Mouse (Mus musculus) adrenal gland, postnatal 36 days (tissue): ENCODE measurements at regions not wholly inside any gene's neighbourhood (a gene's known extent, or its start where the extent isn't known, plus 50 kb on each side); places are given as distances from the start of the nearest gene placed in this dataset.
A peak's percentile ranks its signal among the peaks of the same experiment; 100 is the strongest.
"Not testable (repeated sequence)": the region's sequence is repeated elsewhere in the genome, so short reads cannot be mapped to it uniquely, and the experiment has no call there.

ENCODE experiments used
- DNase-seq, 2 experiments: peaks; one replicate each; pipeline ENCODE4 v3.0.0; 2021; ENCODE audit warnings: mixed read lengths in 1 of 2

DNA sequence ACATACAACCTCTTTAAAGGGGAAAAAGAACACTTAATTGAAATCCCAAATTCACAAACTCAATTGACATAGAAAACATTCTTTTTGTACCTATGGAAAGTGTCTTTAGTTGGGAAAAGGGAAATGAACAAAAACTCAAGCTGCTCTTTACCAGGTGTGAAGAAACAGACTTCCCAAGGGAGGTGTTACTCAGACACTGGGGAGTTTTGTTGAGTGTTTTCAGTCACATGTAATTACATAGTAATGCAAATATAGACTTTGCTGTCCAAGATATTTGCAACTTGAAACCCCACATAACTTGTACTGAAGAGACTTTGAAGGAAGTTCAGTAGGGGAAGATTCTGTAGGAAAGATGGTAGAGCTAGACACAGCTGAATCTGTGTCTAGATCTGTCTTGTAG, 547.7 kb upstream of the Zfp960 start:
- no peak for DNase-seq

DNA sequence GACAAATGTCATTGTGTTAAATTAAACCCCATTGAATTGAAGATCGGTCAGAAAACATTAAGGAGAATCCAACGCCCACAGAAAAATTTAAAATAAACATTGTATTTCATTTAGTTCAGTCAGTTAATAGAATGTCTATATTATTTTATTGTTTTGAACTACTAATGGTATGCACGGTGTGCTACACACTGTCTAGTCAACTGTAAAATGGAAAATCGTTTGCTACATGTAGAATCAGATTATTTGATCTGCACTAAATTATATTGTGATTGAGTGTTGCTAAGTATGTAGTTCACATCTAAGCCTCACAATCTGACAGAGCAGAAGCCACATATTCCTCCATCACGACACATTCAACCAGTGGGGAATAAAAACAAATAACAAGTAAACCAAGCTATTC, 570.0 kb upstream of the Zfp960 start:
- DNase-seq: no peak

DNA sequence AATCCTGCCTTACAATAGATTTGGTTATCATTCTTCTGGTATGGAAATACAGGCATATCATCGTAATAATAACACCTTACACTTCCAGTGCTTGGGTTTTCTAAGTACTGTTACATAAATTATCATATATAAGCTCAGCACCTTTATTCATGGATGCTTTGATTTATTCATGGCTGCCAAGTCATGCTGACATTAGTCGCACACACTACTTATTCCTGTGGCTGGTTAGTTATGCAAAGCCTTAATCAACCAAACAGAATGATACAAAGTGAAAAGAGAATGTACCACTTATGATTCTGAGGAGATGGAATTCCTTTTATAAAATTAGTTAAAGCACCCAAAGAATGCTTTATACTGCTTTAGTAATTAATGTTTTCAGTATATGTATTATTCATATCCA, 570.4 kb upstream of the Zfp960 start:
- DNase-seq: no peak

DNA sequence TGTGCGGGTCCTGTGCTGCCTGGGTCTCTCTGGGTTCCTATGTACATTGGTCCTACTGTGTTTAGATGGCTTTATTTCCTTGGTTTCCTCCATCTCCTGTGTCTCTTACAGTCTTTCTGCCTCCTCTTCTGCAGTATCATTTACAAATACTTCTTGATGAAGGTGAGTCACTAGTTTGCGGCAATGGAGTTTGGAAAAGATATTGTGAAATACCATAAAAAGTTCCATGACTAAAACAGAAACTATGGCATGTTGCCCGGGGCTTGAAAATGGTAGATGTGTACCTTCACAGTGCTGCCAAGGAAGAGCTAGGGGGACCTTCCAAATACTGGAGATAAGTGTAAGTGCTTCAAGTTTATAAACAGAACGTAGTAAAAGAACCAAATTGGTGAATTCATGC, 571.4 kb upstream of the Zfp960 start:
- DNase-seq: peak; percentile 20 to 24

DNA sequence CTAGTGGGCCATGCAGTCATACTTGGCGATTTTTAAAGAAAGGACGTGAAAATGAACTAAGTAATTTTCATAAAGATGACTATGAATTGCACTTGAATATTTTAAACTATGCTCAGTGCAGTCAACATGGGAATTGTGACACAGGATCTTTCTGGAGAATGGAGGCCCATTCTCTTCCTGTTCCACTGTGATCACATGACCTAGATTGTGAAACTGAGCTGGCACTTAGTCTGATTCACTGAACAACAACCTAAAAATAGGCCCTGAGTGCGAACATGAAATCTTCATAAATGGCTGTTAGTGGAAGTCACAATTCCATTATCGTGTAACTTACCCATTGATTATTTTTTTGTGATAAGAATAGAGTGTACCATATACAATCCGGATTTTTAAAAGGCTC, 577.6 kb upstream of the Zfp960 start:
- DNase-seq: peak in 1 of 2 experiments; percentile 4

DNA sequence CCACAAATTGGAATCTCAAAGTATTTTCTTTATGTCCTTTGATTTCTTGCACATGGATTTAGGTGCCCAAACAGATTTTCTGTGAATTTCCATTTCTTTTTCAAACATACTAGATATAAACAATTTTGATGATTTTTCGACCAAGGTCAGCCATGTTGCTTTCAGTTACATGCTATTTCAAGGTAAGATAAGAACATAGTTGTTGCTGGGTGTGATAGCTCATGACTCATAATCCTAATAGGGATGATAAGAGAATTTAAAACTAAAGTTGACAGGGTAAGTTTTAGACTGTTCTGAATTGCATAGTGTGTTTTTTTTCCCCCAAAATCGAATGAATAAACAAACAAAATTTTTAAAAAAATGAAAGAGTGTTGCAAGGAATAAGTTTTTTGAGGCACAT, 579.9 kb upstream of the Zfp960 start:
- DNase-seq: no peak

DNA sequence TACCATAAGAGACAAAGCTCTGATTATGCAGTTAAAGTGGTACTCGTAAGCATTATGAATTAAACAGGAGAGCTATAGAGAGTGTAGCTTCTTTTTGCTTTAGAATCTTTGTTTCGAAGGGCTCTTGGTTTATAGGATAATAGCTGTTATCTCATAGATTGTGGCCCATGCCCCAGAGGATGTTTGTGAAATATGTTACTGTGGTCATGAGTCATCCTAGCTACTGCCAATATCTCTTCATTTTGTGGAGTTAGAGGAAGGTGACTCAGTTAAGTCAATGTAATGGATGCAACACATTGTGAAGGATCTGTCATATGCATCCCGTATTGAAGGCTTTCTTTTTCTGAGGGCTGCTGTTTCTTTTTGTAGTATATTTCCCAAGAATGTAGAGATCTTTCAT, 582.2 kb upstream of the Zfp960 start:
- no peak for DNase-seq

DNA sequence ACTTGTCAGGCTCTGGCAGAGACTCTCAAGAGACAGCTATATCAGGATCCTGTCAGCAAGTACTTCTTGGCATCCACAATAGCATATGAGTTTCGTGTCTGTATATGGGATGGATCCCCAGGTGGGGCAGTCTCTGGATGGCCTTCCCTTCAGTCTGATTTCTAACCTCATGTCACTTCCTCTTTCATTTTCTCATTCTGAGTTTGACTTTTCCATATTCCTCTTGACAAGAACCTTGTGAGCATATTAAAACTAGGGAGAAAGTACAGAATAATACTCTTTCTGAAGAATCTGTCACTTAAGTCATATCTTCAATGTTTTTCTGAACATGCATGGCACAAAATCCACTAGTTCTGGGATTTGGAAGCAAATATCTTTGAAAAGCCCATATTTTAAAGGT, 583.3 kb upstream of the Zfp960 start:
- no peak for DNase-seq

DNA sequence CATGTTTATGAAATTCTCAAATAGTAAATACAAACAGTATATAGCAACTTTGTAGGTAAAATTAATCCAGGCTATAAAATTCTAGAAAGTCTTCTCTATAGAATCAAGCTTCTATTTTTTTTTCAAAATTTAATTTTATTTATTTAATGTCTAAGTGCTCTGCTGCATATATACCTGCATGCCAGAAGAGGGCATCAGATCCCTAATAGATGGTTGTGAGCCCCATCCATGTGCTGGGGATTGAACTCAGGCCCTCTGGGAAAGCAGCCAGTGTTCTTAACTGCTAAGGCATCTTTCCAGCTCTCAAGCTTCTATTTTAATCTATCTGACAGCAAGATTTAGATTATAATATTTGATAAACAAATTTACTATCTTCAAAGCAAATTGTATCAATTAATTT, 602.7 kb upstream of the Zfp960 start:
- no peak for DNase-seq

DNA sequence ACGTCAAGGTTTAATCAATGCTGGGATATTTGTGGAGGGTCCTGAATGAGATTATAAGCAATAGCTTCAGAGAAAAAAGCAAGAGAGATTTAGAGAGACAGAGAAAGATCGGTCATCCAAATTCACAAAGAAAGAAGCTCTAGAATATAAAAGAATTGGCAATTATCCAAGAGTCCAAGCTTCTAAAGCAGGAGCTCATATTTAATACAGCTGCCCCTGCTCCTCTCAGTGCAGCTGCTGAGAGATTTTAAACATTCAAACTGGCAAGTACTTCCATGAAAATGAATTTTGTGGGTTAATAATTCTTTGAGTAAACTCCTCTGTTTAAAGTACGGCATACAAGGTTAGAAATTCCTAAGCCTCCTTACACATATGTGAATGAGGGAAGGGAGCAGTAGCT, 610.8 kb upstream of the Zfp960 start:
- no peak for DNase-seq

DNA sequence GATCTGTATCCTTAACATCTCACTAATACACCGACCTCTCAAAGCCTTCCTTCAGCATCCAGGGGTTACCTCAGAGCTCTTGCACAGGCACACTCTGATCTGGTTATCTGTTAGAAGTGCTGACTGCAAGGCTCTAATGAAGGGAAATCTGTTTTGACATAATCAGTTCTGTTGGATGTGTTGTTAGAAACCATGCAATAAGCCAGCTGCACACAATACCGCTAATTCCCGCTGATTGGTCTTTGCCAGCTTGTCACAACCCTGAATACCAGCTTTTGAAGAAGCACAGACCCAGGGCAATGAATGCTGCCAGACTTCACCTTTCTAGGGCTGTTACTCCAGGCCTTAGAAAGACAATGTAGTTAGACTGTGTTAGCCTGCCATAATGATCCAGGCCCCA, 613.7 kb upstream of the Rgmb start:
- DNase-seq: peak in 1 of 2 experiments; percentile 2

DNA sequence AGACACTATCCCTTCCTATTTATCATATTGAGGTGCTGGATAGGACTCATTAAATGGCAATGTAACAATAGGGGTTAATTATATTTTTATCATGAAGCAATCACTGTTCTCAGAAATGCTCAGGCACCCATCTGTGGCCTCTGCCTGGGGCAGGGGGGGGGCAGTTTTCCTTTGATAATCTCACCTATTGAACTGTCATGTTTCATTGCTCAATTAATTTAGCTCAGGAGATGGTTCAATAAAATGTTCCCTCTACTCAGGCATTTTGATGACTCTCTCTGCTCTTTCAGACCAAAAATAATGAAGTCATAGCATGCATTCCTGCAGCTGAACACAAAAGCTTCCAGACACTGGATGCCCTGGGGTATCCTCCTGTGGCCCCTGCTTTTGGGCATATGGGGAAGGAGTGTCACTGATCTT, 564.4 kb upstream of the Rgmb start:
- no peak for DNase-seq

DNA sequence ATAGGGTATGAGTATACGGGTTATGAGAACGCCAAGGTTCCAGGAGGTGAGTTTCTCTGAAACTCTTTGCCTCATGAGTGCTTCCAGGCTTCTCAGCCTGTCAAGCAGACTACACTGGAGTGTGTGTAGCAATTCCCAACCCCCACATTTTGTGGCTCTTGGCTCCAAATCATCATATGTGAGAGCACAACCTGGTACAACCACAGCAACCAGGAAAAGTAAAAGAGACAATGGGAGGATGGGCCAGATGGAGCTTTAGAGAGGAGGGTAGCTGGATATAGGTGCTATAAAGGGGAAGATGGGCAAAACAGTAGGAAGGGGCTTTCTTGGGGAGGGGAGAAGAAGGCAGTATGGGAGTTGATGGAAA, 544.0 kb upstream of the Rgmb start:
- DNase-seq: not testable (repeated sequence)

DNA sequence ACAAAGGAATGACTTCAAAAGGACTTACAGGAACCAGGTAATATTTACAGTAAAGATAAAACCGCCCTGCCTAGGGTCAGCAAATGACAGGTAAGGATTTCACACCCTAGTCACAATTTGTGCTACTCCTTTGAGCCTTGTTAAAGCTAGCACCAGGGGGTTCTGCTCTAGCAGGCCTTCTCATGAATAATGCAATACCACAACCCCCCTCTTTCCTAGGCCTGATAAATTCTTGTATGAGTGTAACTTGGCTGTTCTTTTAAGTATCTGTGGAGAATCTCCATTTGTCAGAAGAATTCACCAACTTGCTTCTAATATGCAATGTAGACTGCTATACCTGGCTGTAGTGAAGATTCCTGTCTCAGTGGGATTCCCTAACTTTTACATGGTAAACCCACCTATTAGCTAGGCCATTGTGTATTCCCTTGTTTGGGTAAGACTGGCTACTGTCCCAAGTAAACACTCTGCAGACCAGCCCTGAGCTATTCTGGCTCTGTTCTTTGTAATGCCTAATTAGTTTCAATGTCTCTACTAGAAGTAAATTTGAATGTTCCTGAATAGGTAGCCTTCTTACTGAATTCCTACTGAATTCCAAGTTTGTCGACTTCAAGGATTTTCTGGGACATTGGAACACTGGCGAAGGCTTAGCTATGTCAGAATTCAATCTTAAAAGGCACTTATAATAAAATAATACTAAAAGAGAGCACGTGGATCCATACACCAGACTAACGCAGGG, 543.4 kb upstream of the Rgmb start:
- not testable (repeated sequence) for DNase-seq

DNA sequence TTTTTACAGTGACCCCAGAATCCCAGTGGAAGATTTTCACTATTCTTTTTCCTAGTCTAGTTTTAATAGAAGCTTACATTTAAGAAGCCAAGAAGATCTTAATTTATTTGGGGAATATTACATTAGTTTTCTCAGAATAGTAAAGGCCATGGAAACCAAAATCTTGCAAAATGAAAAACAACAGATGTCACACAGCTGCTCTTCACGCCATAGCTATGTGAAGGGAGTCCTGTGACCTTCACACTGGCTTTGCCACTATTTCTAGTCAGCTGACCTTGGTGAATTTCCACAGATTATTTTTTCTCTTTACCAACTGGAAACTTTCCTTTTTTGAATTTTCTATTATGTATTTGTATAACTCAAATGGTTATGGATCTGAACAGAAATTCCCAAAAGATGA, 542.1 kb upstream of the Rgmb start:
- DNase-seq: peak; percentile 4 to 10

DNA sequence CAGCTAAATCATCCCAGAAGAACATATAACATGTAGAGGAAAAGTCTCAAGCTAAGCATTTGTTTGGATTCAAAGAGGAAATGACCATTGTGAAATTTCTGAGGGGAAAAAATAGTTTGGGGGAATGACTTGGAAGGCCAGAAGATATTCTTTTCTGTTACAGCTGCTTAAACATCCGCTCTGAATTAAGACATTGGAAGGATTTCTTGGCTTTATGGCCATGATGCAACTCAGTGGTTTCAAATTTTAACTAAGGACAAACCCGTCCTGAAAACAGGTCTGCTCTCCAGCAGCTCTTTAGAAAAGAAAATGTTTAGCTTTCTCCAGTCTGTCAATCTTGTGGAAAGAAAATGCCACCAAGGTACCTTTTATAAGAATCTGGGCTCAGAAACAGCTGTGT, 513.2 kb upstream of the Rgmb start:
- no peak for DNase-seq

DNA sequence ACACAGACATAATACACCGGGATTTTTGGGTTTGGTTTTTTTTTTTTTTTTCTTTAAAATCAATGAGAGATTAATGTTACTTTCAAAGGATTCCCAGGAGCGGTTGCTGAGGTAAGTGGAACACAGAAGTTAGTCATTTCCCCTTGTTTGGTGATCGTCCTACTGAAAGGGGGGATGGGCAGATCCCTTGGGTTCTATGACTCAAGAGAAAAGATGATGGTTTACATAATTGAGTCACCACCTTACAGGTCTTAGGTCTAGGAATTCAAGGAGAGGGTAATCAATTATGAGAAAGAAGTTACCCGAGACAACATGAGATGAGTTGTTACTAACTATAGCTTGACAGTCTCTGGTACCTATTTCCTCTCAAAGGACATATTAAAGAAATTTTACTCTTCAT, 511.9 kb upstream of the Rgmb start:
- no peak for DNase-seq

DNA sequence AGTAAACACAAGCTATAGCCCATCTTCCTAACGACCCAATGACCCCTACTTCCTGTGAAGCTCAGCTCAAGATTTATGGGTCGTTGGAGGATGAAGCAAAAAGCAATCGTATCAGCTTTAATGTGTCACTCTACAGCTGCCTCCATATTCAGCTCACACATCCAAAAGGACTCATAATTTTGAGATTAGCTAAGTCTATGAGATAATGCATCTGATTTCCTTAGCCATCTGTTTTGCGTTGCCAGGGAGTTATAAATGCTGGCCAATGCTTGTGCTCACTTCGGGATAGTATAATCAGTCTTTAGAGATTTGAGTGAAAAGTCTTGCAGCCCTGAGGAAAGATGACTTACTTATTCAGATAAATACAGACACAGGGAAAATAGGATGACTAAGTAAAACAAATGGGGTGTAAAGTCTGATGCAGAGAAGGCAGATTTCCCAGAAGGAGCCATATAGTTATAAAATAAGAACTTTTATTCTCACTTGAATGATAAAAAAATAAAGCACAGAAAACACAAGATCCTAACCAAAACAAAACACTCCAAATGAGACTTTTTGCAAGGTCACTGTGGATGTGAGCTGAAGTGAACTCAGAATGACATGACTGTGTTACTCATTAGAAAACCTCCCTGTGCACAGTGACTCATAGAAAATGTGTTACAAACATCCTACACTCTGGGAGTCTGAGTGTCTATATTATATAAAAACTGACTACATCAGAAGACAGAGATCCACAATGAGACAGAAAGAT, 509.1 kb upstream of the Rgmb start:
- DNase-seq: no peak

DNA sequence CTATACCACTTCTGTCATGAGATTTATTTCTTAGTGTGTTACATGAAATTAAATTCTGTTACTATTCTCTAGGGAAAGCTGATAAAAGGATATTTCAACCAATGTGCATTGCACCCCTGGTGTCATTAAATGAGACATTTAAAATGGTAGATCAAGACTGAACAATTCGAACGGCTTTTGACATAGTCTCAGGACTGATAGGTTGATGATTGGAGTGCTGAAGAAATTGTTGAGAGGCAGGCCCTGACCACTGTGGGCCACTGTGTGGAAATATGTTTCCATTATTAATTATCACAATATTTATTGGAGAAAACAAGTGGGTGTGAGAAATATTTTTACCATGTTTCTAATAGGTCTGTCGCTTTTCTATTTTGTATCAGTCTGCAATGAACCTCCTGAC, 481.1 kb upstream of the Rgmb start:
- DNase-seq: no peak

DNA sequence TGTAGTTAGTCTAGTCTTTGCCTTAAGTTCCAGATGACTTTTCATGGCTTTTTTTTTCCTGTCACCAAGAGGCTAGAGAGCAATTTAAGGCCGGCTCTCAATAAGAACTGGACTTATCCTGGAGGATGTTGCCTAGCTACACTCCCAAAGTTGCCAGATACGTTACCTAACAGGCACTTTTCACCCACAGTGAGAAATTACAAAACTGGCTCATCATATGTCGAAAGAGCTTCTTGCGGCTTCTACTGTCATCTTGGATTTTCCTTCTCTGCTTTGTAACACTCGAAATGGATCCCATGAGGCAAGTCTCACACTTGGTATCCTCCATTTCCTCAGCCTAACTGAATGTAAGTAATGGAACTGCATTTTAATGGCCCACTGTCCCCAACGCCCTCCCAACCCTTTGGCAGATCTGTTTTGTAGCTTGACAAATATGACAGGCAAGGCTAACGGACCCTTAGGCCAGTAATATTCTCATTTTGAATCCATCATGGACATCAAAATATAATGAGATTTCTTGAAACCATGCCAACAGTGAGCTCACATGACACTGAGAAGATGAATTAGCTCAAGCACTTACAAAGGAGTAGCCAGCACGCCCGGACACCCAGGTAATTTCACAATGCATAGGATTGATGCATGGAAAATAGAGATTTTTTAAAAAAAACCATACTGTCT, 480.5 kb upstream of the Rgmb start:
- no peak for DNase-seq

DNA sequence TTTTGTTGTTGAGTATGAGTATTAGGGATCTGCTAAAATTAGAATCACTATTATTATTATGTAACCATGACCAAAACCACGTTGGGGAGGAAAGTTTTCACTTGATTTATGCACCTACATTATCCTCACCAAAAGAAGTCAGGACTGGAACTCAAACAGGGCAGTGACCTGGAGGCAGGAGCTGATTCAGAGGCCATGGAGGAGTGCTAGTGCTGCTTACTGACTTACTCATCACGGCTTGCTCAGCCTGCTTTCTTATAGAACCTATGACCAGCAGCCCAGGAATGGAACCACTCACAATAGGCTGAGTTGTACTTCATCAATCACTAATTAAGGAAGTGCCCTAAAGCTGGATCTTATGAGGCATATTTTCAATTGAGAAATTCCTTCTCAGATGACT, 470.9 kb upstream of the Rgmb start:
- DNase-seq: peak in 1 of 2 experiments; percentile 1

DNA sequence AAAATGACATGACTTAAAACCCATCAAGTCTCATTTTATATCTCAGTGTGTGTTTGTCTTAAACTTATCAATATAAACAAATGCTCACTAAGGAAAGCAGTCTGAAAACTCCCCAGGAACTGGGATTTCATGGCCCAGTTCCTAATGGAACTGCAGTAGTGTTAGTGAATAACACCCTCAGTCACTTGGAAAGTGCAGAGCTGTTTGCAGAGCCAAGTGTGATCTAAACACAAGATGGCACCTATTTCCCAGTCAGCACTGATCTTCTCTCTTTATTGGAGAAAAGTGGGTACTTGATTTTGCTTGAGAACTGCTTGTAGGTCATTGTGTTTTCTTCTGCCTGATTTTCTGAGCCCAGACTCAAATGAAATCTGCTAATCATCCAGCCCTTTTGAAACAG, 467.7 kb upstream of the Rgmb start:
- DNase-seq: no peak
